Mouse (Mus musculus) heart, embryonic 11.5 days (tissue): ENCODE results near the gene Pilrb1. TPM values are rescaled to one million over a fixed set of nuclear protein-coding genes. Genes with fewer than 3 reads are reported as not detected.

Experiments used
- ATAC-seq: fragments of 200-750 bp; cut with Nextera tagmentation; replicated peaks from 2 replicates; pipeline ENCODE4 v1.8.0; 2017; ENCODE audit warnings: moderate library complexity; ENCODE audit not compliant: insufficient number of reproducible peaks, low FRiP score, low TSS enrichment
- H3K27ac ChIP-seq: fragments of 300-500 bp; sonication (generic); 2 replicates; pipeline ENCODE4 v1.5.1; 2014; ENCODE audit warnings: mild to moderate bottlenecking, low read depth, low read length
- H3K27me3 ChIP-seq: fragments of 300-500 bp; sonication (generic); 2 replicates; pipeline ENCODE4 v1.6.1; 2014; ENCODE audit warnings: mild to moderate bottlenecking, low read length, mixed read lengths; ENCODE audit not compliant: control insufficient read depth, insufficient read depth
- H3K36me3 ChIP-seq: fragments of 300-500 bp; sonication (generic); 2 replicates; pipeline ENCODE4 v1.6.1; 2014; ENCODE audit warnings: mild to moderate bottlenecking, low read length, moderate library complexity, mixed read lengths; ENCODE audit not compliant: control insufficient read depth, insufficient read depth
- H3K4me1 ChIP-seq: fragments of 300-500 bp; sonication (generic); 2 replicates; pipeline ENCODE4 v1.6.1; 2014; ENCODE audit warnings: low read length; ENCODE audit not compliant: control insufficient read depth, insufficient read depth
- H3K4me2 ChIP-seq: fragments of 300-500 bp; sonication (generic); 2 replicates; pipeline ENCODE4 v1.6.1; 2014; ENCODE audit warnings: mild to moderate bottlenecking, moderate library complexity
- H3K4me3 ChIP-seq: fragments of 300-500 bp; sonication (generic); 2 replicates; pipeline ENCODE4 v1.5.1; 2014; ENCODE audit warnings: low read depth, low read length
- H3K9ac ChIP-seq: fragments of 300-500 bp; sonication (generic); 2 replicates; pipeline ENCODE4 v1.6.1; 2014; ENCODE audit warnings: mild to moderate bottlenecking, low read depth, low read length, moderate library complexity
- H3K9me3 ChIP-seq: fragments of 300-500 bp; sonication (generic); replicated peaks from 2 replicates; pipeline ENCODE4 v1.6.1; 2016; ENCODE audit warnings: low read length; ENCODE audit not compliant: control insufficient read depth
- WGBS: fragments of 180-500 bp; shearing (Covaris S2); extraction: QIAGEN DNeasy Blood & Tissue Kit; methylation state at CpG from one replicate; pipeline ENCODE4 v1.1.7; 2014; ENCODE audit not compliant: insufficient replicate concordance; 5-methylcytosine and 5-hydroxymethylcytosine counted together
- polyA plus RNA-seq: library from polyadenylated mRNA; unstranded; fragments of >200 nt; fragmentation: Nextera tagmentation; extraction: Ambion mirVana; gene quantifications from 2 replicates; pipeline ENCODE4 v1.2.1, GENCODE M21; 2014

Gene Pilrb1
- polyA plus RNA-seq, 1 experiment from 2014 or later: 0.13 TPM

GRCm38 (mm10) chr5:137823455-137824045 lies 34.4 kb downstream of the Pilrb1 start:
- no peaks in the 10 kb centered on the region for H3K4me1 ChIP-seq
- H3K27me3 ChIP-seq: no peaks in the 10 kb centered on the region
- WGBS: 80% methylated on average over 6 of the region's 6 CpGs
- H3K27ac ChIP-seq: no peak overlapping the region
- H3K9ac ChIP-seq: no peak overlapping the region
- no peak overlapping the region for H3K4me2 ChIP-seq
- H3K9me3 ChIP-seq: no peaks in the 10 kb centered on the region
- H3K4me3 ChIP-seq: no peak overlapping the region
- H3K36me3 ChIP-seq: no peaks in the 10 kb centered on the region
- ATAC-seq: no peak

GRCm38 (mm10) chr5:137822602-137823001 lies 35.3 kb downstream of the Pilrb1 start:
- H3K9me3 ChIP-seq: no peaks in the 10 kb centered on the region
- H3K36me3 ChIP-seq: no peaks in the 10 kb centered on the region
- no peak overlapping the region for H3K27ac ChIP-seq
- no peaks in the 10 kb centered on the region for H3K4me1 ChIP-seq
- no peak overlapping the region for H3K4me2 ChIP-seq
- no peak for ATAC-seq
- no peak overlapping the region for H3K4me3 ChIP-seq
- H3K9ac ChIP-seq: no peak overlapping the region
- WGBS: 77% methylated on average over 1 of the region's 1 CpGs
- H3K27me3 ChIP-seq: no peaks in the 10 kb centered on the region

- ATAC-seq: no peak
Observed at GRCm38 (mm10) chr5:137822126-137822525, 35.8 kb downstream of the Pilrb1 start.

GRCm38 (mm10) chr5:137817466-137818222 lies 40.3 kb downstream of the Pilrb1 start:
- peaks cover 2% of the 10 kb centered on the region; the same call in 1 of the 2 replicates for H3K4me1 ChIP-seq
- H3K9me3 ChIP-seq: no peaks in the 10 kb centered on the region
- H3K36me3 ChIP-seq: no peaks in the 10 kb centered on the region
- H3K4me2 ChIP-seq: no peak overlapping the region
- no peak for ATAC-seq
- no peaks in the 10 kb centered on the region for H3K27me3 ChIP-seq
- H3K4me3 ChIP-seq: no peak overlapping the region
- WGBS: 54% methylated on average over 4 of the region's 4 CpGs
- H3K9ac ChIP-seq: no peak overlapping the region
- H3K27ac ChIP-seq: peak overlapping the region; percentile 36

More at GRCm38 (mm10) chr5:137822126-137822525, 35.8 kb downstream of the Pilrb1 start:
- 56% methylated on average over 4 of the region's 4 CpGs for WGBS
- H3K9me3 ChIP-seq: no peaks in the 10 kb centered on the region
- H3K4me1 ChIP-seq: peaks cover 2% of the 10 kb centered on the region; the same call in 1 of the 2 replicates
- H3K36me3 ChIP-seq: no peaks in the 10 kb centered on the region
- H3K9ac ChIP-seq: no peak overlapping the region
- H3K4me3 ChIP-seq: no peak overlapping the region
- H3K27me3 ChIP-seq: no peaks in the 10 kb centered on the region
- H3K4me2 ChIP-seq: no peak overlapping the region
- H3K27ac ChIP-seq: no peak overlapping the region

GRCm38 (mm10) chr5:137808316-137808715 lies 49.6 kb downstream of the Pilrb1 start:
- Histone ChIP-seq H3K36me3 (no peaks in the 10 kb centered on the region), H3K27me3 (no peaks in the 10 kb centered on the region), H3K4me1 (no peaks in the 10 kb centered on the region)

GRCm38 (mm10) chr5:137806158-137806557 lies 51.7 kb downstream of the Pilrb1 start:
- ATAC-seq: no peak
- H3K9ac ChIP-seq: no peak overlapping the region
- 69% methylated on average over 1 of the region's 1 CpGs for WGBS
- no peak overlapping the region for H3K4me2 ChIP-seq
- H3K36me3 ChIP-seq: no peaks in the 10 kb centered on the region
- no peaks in the 10 kb centered on the region for H3K4me1 ChIP-seq
- H3K27ac ChIP-seq: no peak overlapping the region
- no peaks in the 10 kb centered on the region for H3K27me3 ChIP-seq
- H3K9me3 ChIP-seq: no peaks in the 10 kb centered on the region
- H3K4me3 ChIP-seq: no peak overlapping the region

More at GRCm38 (mm10) chr5:137808316-137808715, 49.6 kb downstream of the Pilrb1 start:
- Histone ChIP-seq H3K9me3 (no peaks in the 10 kb centered on the region), H3K9ac (no peak overlapping the region), H3K27ac (no peak overlapping the region), H3K4me2 (no peak overlapping the region), H3K4me3 (no peak overlapping the region)
- 82% methylated on average over 5 of the region's 5 CpGs for WGBS
- ATAC-seq: no peak

Other genes with a start within 250 kb of the Pilrb1 start
- gene Pcolce, start 244.3 kb downstream of the Pilrb1 start, polyA plus RNA-seq: 120 and 134 TPM in 2 replicates
- gene Fbxo24, start 229.1 kb downstream of the Pilrb1 start, polyA plus RNA-seq: not detected in 2 replicates
- gene Lrch4, start 229.0 kb downstream of the Pilrb1 start, polyA plus RNA-seq: 26.0 and 28.0 TPM in 2 replicates
- 5.9 and 6.5 TPM in 2 replicates for gene Gm20605, start 228.9 kb downstream of the Pilrb1 start, polyA plus RNA-seq
- 3.9 and 5.6 TPM in 2 replicates for gene Sap25, start 216.8 kb downstream of the Pilrb1 start, polyA plus RNA-seq
- 0.23 TPM in 2 replicates for gene Irs3, start 212.4 kb downstream of the Pilrb1 start, polyA plus RNA-seq
- 19.9 TPM in 2 replicates for gene Agfg2, start 173.4 kb downstream of the Pilrb1 start, polyA plus RNA-seq
- gene Nyap1, start 116.5 kb downstream of the Pilrb1 start, polyA plus RNA-seq: 0.47 and 1.0 TPM in 2 replicates
- gene Tsc22d4, start 112.4 kb downstream of the Pilrb1 start, polyA plus RNA-seq: 139 and 147 TPM in 2 replicates
- 29.9 and 35.3 TPM in 2 replicates for gene Ppp1r35, start 79.3 kb downstream of the Pilrb1 start, polyA plus RNA-seq
- gene Mepce, start 70.5 kb downstream of the Pilrb1 start, polyA plus RNA-seq: 7.4 and 9.2 TPM in 2 replicates
- gene Zcwpw1, start 70.3 kb downstream of the Pilrb1 start, polyA plus RNA-seq: 12.4 and 13.7 TPM in 2 replicates
- gene Pilra, start 21.8 kb downstream of the Pilrb1 start, polyA plus RNA-seq: 2.1 and 2.9 TPM in 2 replicates
- 2.1 and 2.7 TPM in 2 replicates for gene Pilrb2, start 13.7 kb upstream of the Pilrb1 start, polyA plus RNA-seq
- 0.09 TPM in 1 of 2 replicates, not detected in the other for gene Cyp3a13, start 63.5 kb upstream of the Pilrb1 start, polyA plus RNA-seq
- not detected in 2 replicates for gene Gjc3, start 105.0 kb upstream of the Pilrb1 start, polyA plus RNA-seq
- not detected in 2 replicates for gene Azgp1, start 123.4 kb upstream of the Pilrb1 start, polyA plus RNA-seq
- gene Smok3a, start 163.2 kb upstream of the Pilrb1 start, polyA plus RNA-seq: not detected in 2 replicates
- not detected in 2 replicates for gene Smok3b, start 163.3 kb upstream of the Pilrb1 start, polyA plus RNA-seq
- not detected in 2 replicates for gene Smok3c, start 195.1 kb upstream of the Pilrb1 start, polyA plus RNA-seq
- 13.0 and 18.1 TPM in 2 replicates for gene Zkscan1, start 227.0 kb upstream of the Pilrb1 start, polyA plus RNA-seq